Mouse (Mus musculus): ENCODE data around the gene Trmt13.

Trmt13 gene

DNA sequence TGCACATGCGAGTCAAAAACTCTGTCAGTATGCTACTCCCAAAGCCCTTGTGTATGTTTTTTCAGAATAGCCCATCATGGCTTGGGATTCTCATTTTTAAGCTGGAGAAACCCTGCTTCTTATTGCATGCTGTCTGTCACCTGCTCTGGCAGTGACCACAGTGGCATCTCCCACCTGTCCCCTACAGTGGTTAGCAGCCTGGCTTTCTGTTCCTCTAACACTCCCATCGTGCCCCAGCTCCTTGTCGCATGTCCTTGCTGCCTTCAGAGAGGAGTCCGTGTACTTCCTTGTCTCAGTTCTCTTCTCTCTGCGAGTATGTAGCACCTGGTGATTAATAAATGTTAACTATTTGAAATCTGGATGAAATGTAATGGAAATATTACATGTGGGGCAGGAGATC is 67.0 kb downstream of the Trmt13 start:
- DNase-seq (ENCODE audit: low spot score), result no peak

DNA sequence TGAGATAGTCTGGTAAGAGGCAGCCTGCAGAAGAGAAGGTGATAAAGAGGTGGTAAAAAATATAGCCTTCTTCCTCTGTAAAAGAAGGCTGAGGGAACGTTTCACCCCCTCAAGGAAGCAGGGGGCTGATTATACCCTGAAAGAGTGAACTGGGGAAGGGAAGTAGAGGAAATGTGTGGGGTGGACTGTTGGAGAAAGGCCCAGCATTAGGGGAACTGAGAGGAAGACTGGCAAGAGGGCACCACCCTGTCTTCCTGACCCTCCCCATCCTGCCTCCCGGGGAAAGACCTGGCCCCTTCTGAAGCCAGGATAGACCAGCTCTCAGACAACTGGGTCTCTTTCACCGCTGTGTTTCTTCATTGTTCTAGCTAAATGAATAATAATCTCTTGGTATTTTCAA is 71.9 kb downstream of the Trmt13 start:
- no peak for DNase-seq (ENCODE audit: low spot score)

DNA sequence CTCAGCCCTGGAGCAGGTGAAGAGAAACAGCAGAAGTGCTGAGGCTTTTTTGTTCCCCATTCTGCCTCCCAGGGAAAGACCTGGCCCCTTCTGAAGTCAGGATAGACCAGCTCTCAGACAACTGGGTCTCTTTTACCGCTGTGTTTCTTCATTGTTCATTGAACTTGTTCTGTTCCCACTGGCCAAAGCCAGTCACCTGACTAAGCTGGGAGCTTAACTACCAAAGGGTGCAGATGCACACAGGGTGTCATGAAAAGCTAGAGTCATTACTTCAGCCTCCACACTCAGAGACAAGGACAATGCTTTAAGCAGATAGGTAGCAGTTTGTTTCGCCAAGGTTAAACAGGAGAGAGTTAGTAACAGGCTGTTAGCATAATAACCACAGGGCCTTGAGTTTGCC is 72.3 kb downstream of the Trmt13 start:
- no peak for DNase-seq (ENCODE audit: low spot score)

DNA sequence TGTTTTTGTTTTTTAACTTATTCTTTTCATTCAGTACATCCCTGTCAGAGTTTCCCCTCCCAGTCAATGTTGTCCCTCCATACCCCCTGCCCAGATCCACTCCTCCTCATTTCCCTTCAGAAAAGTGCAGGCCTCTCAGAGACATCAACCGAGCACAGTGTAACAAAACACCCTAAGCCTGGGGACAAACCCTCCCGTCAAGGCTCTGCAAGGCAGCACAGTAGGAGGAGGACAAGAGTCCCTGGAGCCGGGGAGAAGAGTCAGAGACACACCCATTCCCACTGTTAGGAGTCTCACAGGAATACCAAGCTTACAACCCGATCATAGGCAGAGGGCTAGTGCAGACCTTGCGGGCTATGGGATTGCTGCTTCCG is 77.2 kb downstream of the Trmt13 start:
- no peak for DNase-seq (ENCODE audit: low spot score)

DNA sequence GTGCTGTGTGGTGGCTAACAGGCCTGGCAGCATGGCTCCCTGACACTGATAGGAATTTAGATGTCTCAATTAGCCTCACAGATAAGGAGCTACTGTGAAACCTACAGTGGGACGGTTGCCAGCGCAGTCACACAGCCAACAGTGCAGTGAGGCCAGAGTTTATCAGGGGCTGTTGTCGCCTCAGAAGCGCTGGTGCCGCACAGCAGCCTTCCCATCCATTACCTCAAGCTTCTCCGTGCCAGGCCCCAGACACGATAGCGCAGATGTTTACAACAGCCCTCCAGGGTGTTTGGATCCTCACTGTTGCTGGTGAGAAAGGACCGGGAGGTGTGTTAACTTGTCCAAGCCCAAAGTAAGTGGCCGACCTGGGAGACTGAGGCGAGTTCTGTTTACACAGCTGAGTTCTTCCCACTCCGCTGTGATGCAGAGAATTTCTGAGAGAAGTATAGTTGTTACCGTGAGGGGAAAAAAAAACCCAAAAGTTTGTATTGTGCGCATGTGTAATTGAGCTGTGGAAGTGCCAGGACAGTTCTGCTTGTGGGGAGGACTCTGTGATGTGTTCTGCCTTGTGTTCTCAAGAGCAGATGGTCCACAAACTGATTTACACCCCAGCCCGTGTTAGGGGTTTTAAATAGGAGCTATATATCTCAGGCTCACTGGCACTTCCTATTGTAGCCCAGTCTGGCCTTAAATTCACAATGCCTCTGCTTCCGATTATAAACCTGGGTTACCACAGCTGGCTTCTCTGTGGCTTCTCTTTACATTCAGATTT is 77.8 kb downstream of the Trmt13 start:
- no peak for DNase-seq (ENCODE audit: low spot score)
